Mouse (Mus musculus) C2C12 (cell line): Measurements from ENCODE around the gene Sall4.

ENCODE experiments used
- CTCF ChIP-seq: IDR thresholded peaks from one replicate; pipeline ENCODE4 v1.5.1; 2011; ENCODE audit not compliant: control insufficient read depth, insufficient read depth, insufficient read length
- USF1 ChIP-seq: IDR thresholded peaks from one replicate; pipeline ENCODE4 v1.6.1; 2011; ENCODE audit warnings: low read depth, mild to moderate bottlenecking, control low read depth, moderate library complexity

GRCm38 (mm10) chr2:168809895-168810294 is 42.2 kb upstream of the Sall4 start:
- TF ChIP-seq CTCF (no peak), USF1 (no peak)
